Mouse (Mus musculus) heart, adult 10 weeks (tissue): Measurements from ENCODE around the gene Cyp3a13. TPM values are rescaled to one million over a fixed set of nuclear protein-coding genes. Genes with fewer than 3 reads are reported as not detected.

Source experiments
- polyA plus RNA-seq: library from polyadenylated mRNA; stranded (reverse); fragments of 350-450 nt; fragmentation: Illumina TruSeq; extraction: RNeasy Lipid Tissue Mini Kit (QIAGEN cat#74804); gene quantifications from one replicate; pipeline ENCODE4 v1.2.3, GENCODE M21; 2014; ENCODE audit warnings: low read depth, low replicate concordance

Gene Cyp3a13
- 0.16 TPM for polyA plus RNA-seq

GRCm38 (mm10) chr5:137921532-137921931 lies at the start of gene Cyp3a13:
TSS of gene Cyp3a13 (minus strand) at chr5:137921619.

GRCm38 (mm10) chr5:137962945-137963344 lies 41.5 kb upstream of the Cyp3a13 start, which contains the start of gene Gjc3:
TSS of gene Gjc3 (minus strand) at chr5:137963098.

GRCm38 (mm10) chr5:137871644-137872380 lies 49.6 kb downstream of the Cyp3a13 start, which contains the start of gene Pilrb2:
TSS of gene Pilrb2 (minus strand) at chr5:137871815.

GRCm38 (mm10) chr5:137857960-137858710 lies 63.3 kb downstream of the Cyp3a13 start, which contains the start of gene Pilrb1:
TSS of gene Pilrb1 (minus strand) at chr5:137858106.

Other genes with a start within 250 kb of the Cyp3a13 start
- gene Agfg2, start 236.9 kb downstream of the Cyp3a13 start, polyA plus RNA-seq = 10.5 TPM
- gene Nyap1, start 180.0 kb downstream of the Cyp3a13 start, polyA plus RNA-seq = 1.2 TPM
- 177 TPM for gene Tsc22d4, start 175.9 kb downstream of the Cyp3a13 start, polyA plus RNA-seq
- 8.7 TPM for gene Ppp1r35, start 142.8 kb downstream of the Cyp3a13 start, polyA plus RNA-seq
- gene Mepce, start 134.0 kb downstream of the Cyp3a13 start, polyA plus RNA-seq = 22.7 TPM
- gene Zcwpw1, start 133.8 kb downstream of the Cyp3a13 start, polyA plus RNA-seq = 0.81 TPM
- gene Pilra, start 85.3 kb downstream of the Cyp3a13 start, polyA plus RNA-seq = 0.97 TPM
- 1.3 TPM for gene Pilrb1, start 63.5 kb downstream of the Cyp3a13 start, polyA plus RNA-seq
- gene Pilrb2, start 49.8 kb downstream of the Cyp3a13 start, polyA plus RNA-seq = 1.0 TPM
- 0.21 TPM for gene Gjc3, start 41.5 kb upstream of the Cyp3a13 start, polyA plus RNA-seq
- 1.7 TPM for gene Azgp1, start 59.9 kb upstream of the Cyp3a13 start, polyA plus RNA-seq
- gene Smok3a, start 99.6 kb upstream of the Cyp3a13 start, polyA plus RNA-seq = not detected
- not detected for gene Smok3b, start 99.8 kb upstream of the Cyp3a13 start, polyA plus RNA-seq
- not detected for gene Smok3c, start 131.6 kb upstream of the Cyp3a13 start, polyA plus RNA-seq
- gene Zkscan1, start 163.5 kb upstream of the Cyp3a13 start, polyA plus RNA-seq = 6.7 TPM
- gene Zscan21, start 195.3 kb upstream of the Cyp3a13 start, polyA plus RNA-seq = 16.7 TPM
- 3.8 TPM for gene Zfp113, start 234.1 kb upstream of the Cyp3a13 start, polyA plus RNA-seq
- 160 TPM for gene Cops6, start 239.5 kb upstream of the Cyp3a13 start, polyA plus RNA-seq